Mouse (Mus musculus) stomach, postnatal 0 days (tissue): ENCODE measurements around the gene Dctd.

Source experiments
- CTCF ChIP-seq: IDR thresholded peaks from 2 replicates; pipeline ENCODE4 v1.5.1; 2016; ENCODE audit warnings: antibody characterized with exemption, low read depth, mild to moderate bottlenecking, moderate library complexity
- EP300 ChIP-seq: optimal IDR thresholded peaks from 2 replicates; pipeline ENCODE3; 2016; ENCODE audit warnings: antibody characterized with exemption

DNA sequence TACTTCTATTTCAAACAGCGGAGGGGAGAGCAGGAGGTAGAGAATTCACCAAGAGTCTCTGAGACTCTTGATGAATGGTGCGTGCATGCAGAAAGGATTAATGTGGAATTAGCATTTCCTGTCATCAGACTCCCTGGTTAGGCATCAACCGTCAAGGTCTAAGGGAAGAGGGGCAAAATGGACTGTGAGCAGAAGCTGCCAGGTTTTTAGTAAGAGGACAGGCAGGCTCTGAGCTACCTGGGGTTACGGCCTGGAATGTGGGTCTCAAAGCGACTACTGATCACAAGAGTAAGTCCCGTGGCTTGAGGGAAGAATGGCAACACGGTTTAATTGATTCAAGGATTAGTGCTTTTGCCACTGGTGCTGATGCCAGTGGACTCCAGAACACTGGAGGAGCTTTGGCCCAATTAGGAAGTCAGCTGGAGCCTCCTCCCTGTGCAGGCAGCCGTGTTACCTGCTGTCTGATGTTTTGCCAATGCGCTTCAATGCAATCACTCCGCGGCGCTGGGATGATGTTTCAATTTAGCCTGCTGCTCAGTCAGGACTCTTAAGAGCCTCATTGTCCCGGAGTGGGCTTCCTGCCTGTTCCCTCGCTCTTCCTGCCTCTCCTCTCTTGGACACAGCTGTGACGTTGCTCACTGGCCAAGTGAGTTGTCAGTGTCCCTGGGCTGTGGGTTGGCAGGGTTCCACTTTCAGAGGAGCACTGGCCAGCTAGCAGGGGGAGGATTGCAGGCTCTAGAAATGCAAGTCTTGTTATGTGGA lies 54.6 kb downstream of the Dctd start:
- TF ChIP-seq EP300 (no peak), CTCF (no peak)
